Mouse (Mus musculus) heart, embryonic 12.5 days (tissue): Measurements from ENCODE around the gene Actr6. TPM values are rescaled to one million over a fixed set of nuclear protein-coding genes. Genes with fewer than 3 reads are reported as not detected.
"Not testable (repeated sequence)": the region's sequence is repeated elsewhere in the genome, so short reads cannot be mapped to it uniquely, and the experiment has no call there.

Experiments used
- ATAC-seq: fragments of 200-750 bp; cut with Nextera tagmentation; 2 replicates; pipeline ENCODE4 v1.8.0; 2017; ENCODE audit warnings: moderate TSS enrichment, moderate library complexity; ENCODE audit not compliant: insufficient number of reproducible peaks, low FRiP score
- H3K27ac ChIP-seq: fragments of 300-500 bp; sonication (generic); 2 replicates; pipeline ENCODE4 v1.5.1; 2016; ENCODE audit warnings: mild to moderate bottlenecking, moderate library complexity; ENCODE audit not compliant: poor library complexity, severe bottlenecking
- H3K27me3 ChIP-seq: fragments of 300-500 bp; sonication (generic); replicated peaks from 2 replicates; pipeline ENCODE4 v1.6.1; 2016; ENCODE audit warnings: mild to moderate bottlenecking, moderate library complexity
- H3K36me3 ChIP-seq: fragments of 300-500 bp; sonication (generic); 2 replicates; pipeline ENCODE4 v1.6.1; 2016; ENCODE audit warnings: mild to moderate bottlenecking, moderate library complexity
- H3K4me1 ChIP-seq: fragments of 300-500 bp; sonication (generic); replicated peaks from 2 replicates; pipeline ENCODE4 v1.6.1; 2016; ENCODE audit warnings: mild to moderate bottlenecking
- H3K4me2 ChIP-seq: fragments of 300-500 bp; sonication (generic); 2 replicates; pipeline ENCODE4 v1.6.1; 2016; ENCODE audit warnings: mild to moderate bottlenecking, moderate library complexity
- H3K4me3 ChIP-seq: fragments of 300-500 bp; sonication (generic); 2 replicates; pipeline ENCODE4 v1.5.1; 2016; ENCODE audit warnings: mild to moderate bottlenecking
- H3K9ac ChIP-seq: fragments of 300-500 bp; sonication (generic); 2 replicates; pipeline ENCODE4 v1.6.1; 2016; ENCODE audit warnings: mild to moderate bottlenecking, moderate library complexity
- H3K9me3 ChIP-seq: fragments of 300-500 bp; sonication (generic); replicated peaks from 2 replicates; pipeline ENCODE4 v1.6.1; 2016; ENCODE audit warnings: mild to moderate bottlenecking, moderate library complexity
- WGBS: fragments of 180-500 bp; shearing (Covaris S2); methylation state at CpG from one replicate; pipeline ENCODE4 v1.1.7; 2016; 5-methylcytosine and 5-hydroxymethylcytosine counted together
- polyA plus RNA-seq: library from polyadenylated mRNA; unstranded; fragments of >200 nt; fragmentation: Nextera tagmentation; extraction: Ambion mirVana; gene quantifications from 2 replicates; pipeline ENCODE4 v1.2.1, GENCODE M21; 2016

The Actr6 gene
- polyA plus RNA-seq, 1 experiment from 2014 or later: 27.7 TPM

- ATAC-seq: no peak
- 0 out of 2 replicates have a peak, but pooled peaks cover 5% of the 10 kb centered on the region for H3K4me1 ChIP-seq
- no peak overlapping the region for H3K4me2 ChIP-seq
- no peak overlapping the region for H3K27ac ChIP-seq
- no peaks in the 10 kb centered on the region for H3K9me3 ChIP-seq
- no peaks in the 10 kb centered on the region for H3K27me3 ChIP-seq
- no peak overlapping the region for H3K4me3 ChIP-seq
- WGBS: 92% methylated on average over 1 of the region's 1 CpGs
- peaks cover 5% of the 10 kb centered on the region; the same call in 1 of the 2 replicates for H3K36me3 ChIP-seq
- H3K9ac ChIP-seq: no peak overlapping the region
These were observed 52.6 kb downstream of the Actr6 start for GRCm38 (mm10) chr10:89679448-89679847.

GRCm38 (mm10) chr10:89678054-89678453 is 54.0 kb downstream of the Actr6 start:
- Histone ChIP-seq H3K4me2 (no peak overlapping the region), H3K27ac (no peak overlapping the region), H3K36me3 (peaks cover 2% of the 10 kb centered on the region; the same call in 1 of the 2 replicates), H3K9me3 (no peaks in the 10 kb centered on the region), H3K4me1 (0 out of 2 replicates have a peak, but pooled peaks cover under 1% of the 10 kb centered on the region), H3K4me3 (no peak overlapping the region), H3K9ac (no peak overlapping the region), H3K27me3 (no peaks in the 10 kb centered on the region)
- ATAC-seq: no peak
- WGBS: 94% methylated on average over 4 of the region's 4 CpGs

GRCm38 (mm10) chr10:89676609-89677008 is 55.5 kb downstream of the Actr6 start:
- H3K36me3 ChIP-seq: no peaks in the 10 kb centered on the region; the same call in 1 of the 2 replicates
- H3K4me1 ChIP-seq: peaks cover 4% of the 10 kb centered on the region; the same call in 1 of the 2 replicates
- no peak overlapping the region for H3K9ac ChIP-seq
- H3K27me3 ChIP-seq: no peaks in the 10 kb centered on the region
- H3K9me3 ChIP-seq: no peaks in the 10 kb centered on the region
- ATAC-seq: no peak
- no peak overlapping the region for H3K4me2 ChIP-seq
- no peak overlapping the region for H3K27ac ChIP-seq
- H3K4me3 ChIP-seq: no peak overlapping the region
- WGBS: 80% methylated on average over 4 of the region's 4 CpGs

GRCm38 (mm10) chr10:89670371-89670770 is 61.7 kb downstream of the Actr6 start:
- not testable (repeated sequence) for H3K36me3 ChIP-seq, H3K9me3 ChIP-seq, H3K27ac ChIP-seq, H3K4me1 ChIP-seq, H3K4me3 ChIP-seq, H3K9ac ChIP-seq, H3K27me3 ChIP-seq, ATAC-seq, H3K4me2 ChIP-seq
- WGBS: 92% methylated on average over 5 of the region's 5 CpGs

- Histone ChIP-seq H3K4me1 (no peaks in the 10 kb centered on the region), H3K27me3 (no peaks in the 10 kb centered on the region), H3K4me3 (no peak overlapping the region), H3K4me2 (no peak overlapping the region), H3K9me3 (no peaks in the 10 kb centered on the region), H3K9ac (no peak overlapping the region), H3K27ac (no peak overlapping the region), H3K36me3 (peaks cover 12% of the 10 kb centered on the region)
- 85% methylated on average over 7 of the region's 7 CpGs for WGBS
- ATAC-seq: no peak
These were observed 64.5 kb downstream of the Actr6 start for GRCm38 (mm10) chr10:89667571-89667970.

- Histone ChIP-seq H3K9me3 (no peaks in the 10 kb centered on the region), H3K9ac (no peak overlapping the region), H3K27me3 (no peaks in the 10 kb centered on the region), H3K36me3 (peaks cover 25% of the 10 kb centered on the region), H3K4me3 (no peak overlapping the region), H3K4me1 (no peaks in the 10 kb centered on the region), H3K4me2 (no peak overlapping the region), H3K27ac (no peak overlapping the region)
- ATAC-seq: no peak
- WGBS: 89% methylated on average over 9 of the region's 9 CpGs
These were observed 66.4 kb downstream of the Actr6 start for GRCm38 (mm10) chr10:89665679-89666078.

GRCm38 (mm10) chr10:89664977-89665645 is 67.0 kb downstream of the Actr6 start:
- 90% methylated on average over 8 of the region's 8 CpGs for WGBS
- Histone ChIP-seq H3K27ac (no peak overlapping the region), H3K4me3 (no peak overlapping the region)

More at GRCm38 (mm10) chr10:89664977-89665645, 67.0 kb downstream of the Actr6 start:
- Histone ChIP-seq H3K27me3 (no peaks in the 10 kb centered on the region), H3K36me3 (peaks cover 30% of the 10 kb centered on the region), H3K4me1 (no peaks in the 10 kb centered on the region), H3K9me3 (no peaks in the 10 kb centered on the region), H3K4me2 (no peak overlapping the region), H3K9ac (no peak overlapping the region)
- no peak for ATAC-seq

Other genes starting within 250 kb of the Actr6 start
- 1.3 and 1.5 TPM in 2 replicates for gene Nr1h4, start 198.7 kb downstream of the Actr6 start, polyA plus RNA-seq
- gene Slc17a8, start 111.0 kb downstream of the Actr6 start, polyA plus RNA-seq: 0.09 and 0.13 TPM in 2 replicates
- 7.1 TPM in 2 replicates for gene Scyl2, start 46.0 kb downstream of the Actr6 start, polyA plus RNA-seq
- 21.9 and 25.3 TPM in 2 replicates for gene Uhrf1bp1l, start 12.7 kb upstream of the Actr6 start, polyA plus RNA-seq
- gene Anks1b, start 141.2 kb upstream of the Actr6 start, polyA plus RNA-seq: 0.05 and 0.40 TPM in 2 replicates